Mouse (Mus musculus) neural tube, embryonic 11.5 days (tissue): ENCODE measurements at regions not wholly inside any gene's neighbourhood (a gene's known extent, or its start where the extent isn't known, plus 50 kb on each side); places are given as distances from the start of the nearest gene placed in this dataset.

ENCODE experiments used
- ATAC-seq: fragments of 200-750 bp; cut with Nextera tagmentation; 2 replicates; pipeline ENCODE4 v1.8.0; 2017; ENCODE audit warnings: moderate number of reproducible peaks, mild to moderate bottlenecking, moderate TSS enrichment, moderate library complexity; ENCODE audit not compliant: insufficient read depth, low FRiP score, low TSS enrichment
- DNase-seq: peaks from one replicate; pipeline ENCODE4 v3.0.0-alpha.2; 2015; ENCODE audit warnings: low spot score
- H3K27ac ChIP-seq: fragments of 300-500 bp; sonication (generic); 2 replicates; pipeline ENCODE4 v1.5.1; 2014; ENCODE audit warnings: low read depth, mild to moderate bottlenecking, low read length
- H3K27me3 ChIP-seq: fragments of 300-500 bp; sonication (generic); 2 replicates; pipeline ENCODE4 v1.6.1; 2014; ENCODE audit warnings: mild to moderate bottlenecking, low read length, mixed read lengths; ENCODE audit not compliant: control insufficient read depth, insufficient read depth
- H3K36me3 ChIP-seq: fragments of 300-500 bp; sonication (generic); 2 replicates; pipeline ENCODE4 v1.6.1; 2014; ENCODE audit warnings: mild to moderate bottlenecking, low read length, moderate library complexity, mixed read lengths; ENCODE audit not compliant: control insufficient read depth, insufficient read depth
- H3K4me1 ChIP-seq: fragments of 300-500 bp; sonication (generic); 2 replicates; pipeline ENCODE4 v1.6.1; 2014; ENCODE audit warnings: low read length, mixed read lengths; ENCODE audit not compliant: control insufficient read depth, insufficient read depth
- H3K4me2 ChIP-seq: fragments of 300-500 bp; sonication (generic); 2 replicates; pipeline ENCODE4 v1.6.1; 2014; ENCODE audit warnings: low read depth, mild to moderate bottlenecking, moderate library complexity
- H3K4me3 ChIP-seq: fragments of 300-500 bp; sonication (generic); 2 replicates; pipeline ENCODE4 v1.5.1; 2014; ENCODE audit warnings: low read depth, low read length
- H3K9ac ChIP-seq: fragments of 300-500 bp; sonication (generic); 2 replicates; pipeline ENCODE4 v1.6.1; 2014; ENCODE audit warnings: mild to moderate bottlenecking, low read length
- H3K9me3 ChIP-seq: fragments of 300-500 bp; sonication (generic); 2 replicates; pipeline ENCODE4 v1.6.1; 2016; ENCODE audit warnings: low read length; ENCODE audit not compliant: control insufficient read depth
- whole genome bisulfite sequencing: fragments of 180-500 bp; shearing (Covaris S2); extraction: QIAGEN DNeasy Blood & Tissue Kit; methylation state at CpG from one replicate; pipeline ENCODE4 v1.1.7; 2014; 5-methylcytosine and 5-hydroxymethylcytosine counted together

DNA sequence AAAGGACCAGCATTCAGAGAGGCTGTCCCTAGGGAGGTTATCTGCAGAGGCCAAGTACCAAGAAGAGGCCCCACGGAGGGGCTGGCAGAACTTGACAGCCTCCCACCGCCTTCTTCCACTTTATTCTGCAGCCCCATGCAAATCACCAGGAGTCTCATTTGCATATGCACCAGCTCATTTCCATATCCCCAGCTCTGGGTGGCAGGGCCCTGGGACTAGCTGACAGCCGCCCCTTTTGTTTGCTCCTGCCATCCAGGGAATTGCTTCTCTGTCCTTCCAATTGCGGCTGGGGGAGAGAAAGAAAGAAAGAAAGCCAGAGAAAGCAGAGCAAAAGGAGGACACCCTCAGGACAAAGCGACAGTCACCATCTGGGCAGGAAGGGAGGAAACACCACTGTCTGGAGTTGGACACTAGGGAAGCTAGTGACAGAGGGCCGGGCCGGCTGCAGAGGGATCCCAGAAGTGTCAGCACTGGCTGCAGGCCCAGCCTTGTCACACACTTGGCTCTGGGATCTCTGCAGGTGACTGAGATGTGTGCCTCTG lies 102.4 kb downstream of the Mn1 start:
- no peaks in the 10 kb centered on the region for H3K9me3 ChIP-seq
- 10% methylated on average over 7 of the region's 7 CpGs for WGBS
- peak overlapping the region; percentile 89 for H3K27ac ChIP-seq
- H3K4me2 ChIP-seq = no peak overlapping the region
- no peaks in the 10 kb centered on the region for H3K36me3 ChIP-seq
- peaks cover 16% of the 10 kb centered on the region for H3K4me1 ChIP-seq
- DNase-seq = peak; percentile 73
- peak overlapping the region; percentile 29 for H3K9ac ChIP-seq
- peak; percentile 80 for ATAC-seq
- H3K27me3 ChIP-seq = no peaks in the 10 kb centered on the region
- H3K4me3 ChIP-seq = no peak overlapping the region

DNA sequence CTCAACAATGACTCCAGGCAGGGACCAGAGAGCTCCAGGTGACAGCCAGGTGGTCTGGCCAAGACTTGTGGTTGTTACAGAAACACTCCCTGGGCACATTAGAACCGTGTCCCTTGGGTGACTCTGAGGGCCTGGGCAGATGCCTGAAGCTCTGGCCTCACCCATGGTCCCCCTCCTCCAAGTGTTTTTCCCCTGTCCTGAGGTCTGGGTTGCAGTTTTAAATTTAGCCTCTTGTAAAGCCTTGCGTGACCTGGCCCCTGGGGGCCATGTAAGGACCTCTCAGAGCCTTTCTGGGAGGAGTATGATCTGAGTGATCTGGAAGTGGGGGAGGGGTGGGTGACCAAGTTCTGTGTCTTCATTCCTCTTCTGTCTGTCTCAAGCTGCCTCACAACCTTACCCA lies 104.7 kb downstream of the Mn1 start:
- Histone ChIP-seq H3K27me3 (no peaks in the 10 kb centered on the region), H3K9ac (no peak overlapping the region), H3K4me2 (no peak overlapping the region), H3K27ac (no peak overlapping the region), H3K36me3 (no peaks in the 10 kb centered on the region), H3K4me3 (no peak overlapping the region), H3K9me3 (no peaks in the 10 kb centered on the region), H3K4me1 (peaks cover 16% of the 10 kb centered on the region)
- DNase-seq (no peak), ATAC-seq (no peak)
- 61% methylated on average over 2 of the region's 2 CpGs for WGBS

DNA sequence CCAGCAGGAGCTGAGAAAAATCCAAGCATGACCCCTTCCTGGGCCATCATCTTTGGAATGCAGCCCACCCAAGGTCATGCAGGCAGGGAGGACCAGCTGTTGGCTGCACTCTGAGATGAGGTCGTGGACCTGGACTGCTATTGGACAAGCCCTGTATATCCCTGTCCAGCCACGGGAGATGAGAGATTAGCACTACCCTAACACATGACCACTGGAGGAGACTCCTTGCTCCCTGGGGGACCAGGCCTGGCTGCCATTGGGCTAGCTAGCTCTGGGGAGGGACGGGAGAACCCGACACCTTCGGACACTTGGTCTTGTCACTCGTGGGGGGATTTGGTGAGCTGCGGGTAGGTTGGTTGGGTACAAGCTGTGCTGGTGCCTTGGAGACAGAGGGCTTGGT lies 105.4 kb downstream of the Mn1 start:
- Histone ChIP-seq H3K9ac (no peak overlapping the region), H3K4me1 (peaks cover 16% of the 10 kb centered on the region), H3K27ac (no peak overlapping the region), H3K4me3 (no peak overlapping the region), H3K36me3 (no peaks in the 10 kb centered on the region), H3K4me2 (no peak overlapping the region), H3K9me3 (no peaks in the 10 kb centered on the region), H3K27me3 (no peaks in the 10 kb centered on the region)
- DNase-seq (no peak), ATAC-seq (no peak)
- WGBS = 49% methylated on average over 7 of the region's 7 CpGs

DNA sequence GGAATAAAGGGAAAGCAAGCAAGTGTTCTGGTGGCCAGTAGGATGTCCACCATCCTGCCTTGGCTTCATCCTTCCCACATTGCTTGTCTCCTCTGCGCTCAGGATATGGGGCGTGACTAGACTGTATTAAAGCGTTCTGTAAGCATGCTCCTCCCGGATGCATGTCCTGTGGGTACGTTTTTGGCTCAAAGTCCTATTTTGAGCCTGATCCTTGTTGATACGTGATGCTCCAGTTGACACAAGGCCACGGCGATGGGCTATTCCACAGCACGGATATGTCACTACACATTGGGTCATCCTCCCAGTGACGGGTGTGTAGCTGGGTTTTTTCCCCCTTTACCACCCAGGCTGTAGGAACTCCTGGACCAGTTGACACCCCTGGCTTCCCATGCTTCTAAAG lies 110.6 kb downstream of the Mn1 start:
- 82% methylated on average over 10 of the region's 10 CpGs for WGBS
- Histone ChIP-seq H3K9me3 (no peaks in the 10 kb centered on the region), H3K4me3 (no peak overlapping the region), H3K36me3 (no peaks in the 10 kb centered on the region), H3K4me1 (peaks cover 25% of the 10 kb centered on the region), H3K9ac (no peak overlapping the region), H3K4me2 (no peak overlapping the region), H3K27me3 (no peaks in the 10 kb centered on the region), H3K27ac (no peak overlapping the region)
- DNase-seq (no peak), ATAC-seq (no peak)

DNA sequence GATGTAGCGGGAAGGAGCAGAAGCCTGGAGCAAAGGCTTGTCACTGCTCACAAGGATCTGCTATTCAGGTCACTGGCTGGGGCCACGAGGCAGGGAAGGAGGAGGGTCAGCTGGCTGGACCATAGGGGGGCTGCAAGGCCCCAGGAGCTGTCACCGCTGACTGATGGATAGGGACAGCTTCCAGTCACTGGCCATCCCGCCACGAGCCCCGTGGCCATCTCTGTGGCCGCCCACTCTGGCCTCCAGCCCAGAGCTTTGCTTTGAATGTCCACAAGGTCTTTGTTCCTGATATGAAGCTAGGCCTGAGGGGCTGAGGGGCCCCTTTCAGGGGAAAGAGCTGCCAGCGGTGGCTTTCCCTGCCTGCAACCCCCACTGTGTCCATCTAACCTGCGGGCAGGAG lies 111.9 kb downstream of the Mn1 start:
- Histone ChIP-seq H3K9ac (peak overlapping the region; percentile 44), H3K27ac (peak overlapping the region; percentile 56; the same call in 1 of the 2 replicates), H3K4me3 (no peak overlapping the region), H3K4me2 (no peak overlapping the region), H3K36me3 (no peaks in the 10 kb centered on the region), H3K27me3 (no peaks in the 10 kb centered on the region), H3K4me1 (peaks cover 25% of the 10 kb centered on the region), H3K9me3 (no peaks in the 10 kb centered on the region)
- 12% methylated on average over 9 of the region's 9 CpGs for WGBS
- DNase-seq (peak; percentile 52), ATAC-seq (no peak)

DNA sequence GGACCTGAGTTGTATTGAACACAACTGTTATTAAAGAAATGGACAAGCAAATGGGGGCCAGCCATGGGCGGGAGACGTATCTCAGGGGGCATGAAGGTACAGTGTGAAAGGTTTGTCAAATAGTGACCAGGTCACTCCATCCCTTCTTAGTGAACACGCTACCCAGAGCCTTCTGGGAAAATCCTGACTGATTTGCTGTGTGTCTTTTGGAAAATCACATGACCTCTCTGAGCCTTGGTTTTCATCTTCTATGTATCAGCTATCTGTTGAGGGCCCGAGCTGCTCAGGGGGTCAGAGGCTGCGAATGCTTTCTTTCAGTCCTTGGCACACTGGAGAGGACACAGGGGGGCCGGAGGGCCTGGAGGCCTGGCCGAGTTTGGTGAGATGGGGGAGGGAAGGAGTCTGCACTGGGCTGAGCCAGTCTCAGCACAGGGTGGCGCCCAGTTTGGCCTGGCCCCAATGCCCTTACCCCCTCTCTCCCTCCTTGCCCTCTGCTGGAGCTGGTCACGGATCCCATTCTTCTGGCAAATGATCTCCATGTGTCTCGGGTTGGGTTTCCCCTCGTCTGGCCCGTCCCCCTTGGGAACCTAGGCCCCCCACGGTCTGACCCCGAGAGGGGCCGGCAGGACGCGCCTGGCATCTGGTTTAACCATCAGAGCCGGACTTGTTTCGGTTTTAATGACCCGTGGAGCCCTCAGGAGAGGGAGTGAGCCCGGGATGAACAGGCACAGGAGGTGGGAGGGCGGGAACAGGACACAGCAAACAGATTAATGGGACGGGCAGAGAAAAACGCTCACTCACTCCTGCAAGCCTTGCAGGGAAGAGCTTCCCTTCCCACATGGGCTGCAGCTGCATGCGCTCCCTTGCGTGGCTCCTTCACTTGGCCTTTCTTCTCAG lies 113.7 kb downstream of the Mn1 start:
- ATAC-seq = 0 out of 2 replicates have a peak, but pooled peaks have one; percentile 25
- peak overlapping the region; percentile 22; the same call in 1 of the 2 replicates for H3K9ac ChIP-seq
- H3K9me3 ChIP-seq = no peaks in the 10 kb centered on the region
- DNase-seq = peak; percentile 76
- no peak overlapping the region for H3K4me3 ChIP-seq
- no peaks in the 10 kb centered on the region for H3K36me3 ChIP-seq
- H3K27me3 ChIP-seq = no peaks in the 10 kb centered on the region
- 11% methylated on average over 26 of the region's 26 CpGs for WGBS
- peak overlapping the region; percentile 27 for H3K4me2 ChIP-seq
- H3K4me1 ChIP-seq = peaks cover 31% of the 10 kb centered on the region
- H3K27ac ChIP-seq = peak overlapping the region; percentile 36

DNA sequence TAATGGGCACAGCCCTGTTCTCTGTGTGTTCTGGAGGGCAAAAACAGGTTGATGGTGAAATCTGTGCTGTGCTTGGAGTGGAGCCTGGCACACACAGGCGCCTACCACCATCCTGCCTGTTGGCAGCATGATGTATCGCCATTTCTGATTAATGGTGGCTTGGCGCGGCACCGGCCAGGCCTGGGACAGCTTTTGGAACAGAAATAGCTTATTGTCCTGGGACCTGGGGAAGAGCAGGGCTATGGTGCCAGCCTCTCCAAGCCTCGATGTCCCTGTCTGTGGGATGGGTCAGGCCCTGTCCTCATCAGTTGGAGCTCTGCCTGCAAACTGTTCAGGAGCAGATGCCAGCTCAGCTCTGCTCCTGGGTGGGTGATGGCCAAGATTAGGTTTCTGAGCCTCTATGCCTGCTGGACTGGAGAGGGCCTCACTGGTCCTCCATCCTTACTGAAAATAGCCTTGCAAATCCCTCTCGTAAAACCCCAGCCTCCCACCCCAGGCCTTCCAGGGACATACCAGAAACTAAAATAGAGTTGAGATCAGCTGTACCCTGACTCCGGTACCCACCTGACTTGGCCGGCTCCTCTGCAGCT lies 115.4 kb downstream of the Mn1 start:
- 88% methylated on average over 9 of the region's 9 CpGs for WGBS
- H3K9me3 ChIP-seq = no peaks in the 10 kb centered on the region

DNA sequence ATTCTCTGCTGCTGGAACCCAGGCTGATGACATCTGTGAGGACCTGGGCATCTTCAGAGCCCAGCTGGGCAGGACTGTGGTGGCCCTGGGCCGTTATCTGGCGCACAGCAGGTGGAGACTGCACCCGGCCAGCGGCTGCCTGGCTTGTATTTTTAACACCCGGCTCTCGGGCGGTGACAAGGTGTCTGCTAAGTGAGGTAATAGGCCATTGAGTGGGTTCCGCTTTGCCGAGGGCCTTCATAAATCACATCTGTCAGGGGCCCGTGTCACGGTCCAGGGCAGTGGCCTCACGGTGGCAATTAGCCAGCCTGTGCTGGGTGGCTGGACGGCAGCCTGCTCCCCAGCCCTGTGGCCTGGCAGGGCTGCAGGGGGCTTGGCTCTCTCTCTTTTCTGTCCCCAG lies 118.8 kb downstream of the Mn1 start:
- 0 out of 2 replicates have a peak overlapping the region, but pooled peaks have one; percentile 39 for H3K9ac ChIP-seq
- H3K4me3 ChIP-seq = no peak overlapping the region
- H3K4me1 ChIP-seq = peaks cover 19% of the 10 kb centered on the region
- H3K27ac ChIP-seq = peak overlapping the region; percentile 47; the same call in 1 of the 2 replicates
- 4% methylated on average over 13 of the region's 13 CpGs for WGBS
- H3K27me3 ChIP-seq = no peaks in the 10 kb centered on the region
- ATAC-seq (peak; percentile 48; the same call in 1 of the 2 replicates), DNase-seq (peak; percentile 74)
- H3K9me3 ChIP-seq = no peaks in the 10 kb centered on the region
- no peaks in the 10 kb centered on the region for H3K36me3 ChIP-seq
- no peak overlapping the region; the same call in 1 of the 2 replicates for H3K4me2 ChIP-seq

More for the DNA sequence above, 115.4 kb downstream of the Mn1 start:
- Histone ChIP-seq H3K27ac (no peak overlapping the region), H3K36me3 (no peaks in the 10 kb centered on the region), H3K4me2 (no peak overlapping the region), H3K9ac (no peak overlapping the region), H3K4me3 (no peak overlapping the region), H3K27me3 (no peaks in the 10 kb centered on the region), H3K4me1 (peaks cover 37% of the 10 kb centered on the region)
- ATAC-seq = no peak
- no peak for DNase-seq
